Mouse (Mus musculus): Measurements from ENCODE around the gene Lag3. TPM values are rescaled to one million over a fixed set of nuclear protein-coding genes. Genes with fewer than 3 reads are reported as not detected.
A peak's percentile ranks its signal among the peaks of the same experiment; 100 is the strongest.

Gene Lag3
- polyA plus RNA-seq, 1 experiment from 2014 or later = 3.6 TPM

DNA sequence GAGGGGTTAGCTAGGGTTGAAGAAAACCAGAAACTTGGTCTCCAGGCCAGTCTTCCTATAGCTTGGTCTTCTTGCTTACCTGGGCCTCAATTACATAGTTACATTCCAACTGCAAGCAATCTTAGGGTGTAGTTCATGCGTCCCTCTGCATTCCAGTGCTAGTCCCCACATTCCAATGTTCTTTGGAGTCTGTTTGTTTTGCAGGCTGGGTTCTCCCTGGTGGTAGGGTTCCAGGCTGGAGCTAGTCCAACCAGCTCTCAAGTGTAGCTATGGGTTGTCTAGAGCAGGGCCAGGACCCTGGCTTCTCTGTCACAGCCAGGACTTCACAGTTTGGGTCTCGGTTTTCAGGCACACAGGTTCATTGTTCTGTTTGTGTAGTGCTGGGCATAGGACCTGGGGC is 26.0 kb upstream of the Lag3 start:
- H3K36me3 ChIP-seq (ENCODE audit: control insufficient read depth, insufficient read depth, low read length) = peaks cover 30% of the 10 kb centered on the region
- no peak for ATAC-seq

DNA sequence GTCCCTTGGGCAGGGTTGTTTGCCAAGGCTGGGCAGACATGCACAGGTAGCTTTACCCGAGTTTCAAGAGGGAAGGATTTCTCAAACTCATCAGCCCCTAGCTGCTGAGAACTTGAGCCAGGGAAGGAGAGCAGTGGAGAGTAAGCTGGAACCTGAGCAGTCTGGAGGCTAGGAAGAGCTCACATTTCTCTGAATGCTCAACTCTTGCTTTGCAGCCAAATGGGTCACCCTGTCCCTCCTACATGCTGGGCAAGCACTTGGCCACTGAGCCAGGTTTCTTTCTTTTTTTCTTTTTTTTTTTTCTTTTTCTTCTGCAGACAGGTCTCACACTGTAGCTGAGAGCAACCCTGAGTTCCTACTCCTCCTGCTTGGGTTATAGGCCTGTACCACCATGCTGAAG is 25.2 kb upstream of the Lag3 start:
- WGBS = 92% methylated on average over 1 of the region's 1 CpGs
- no peak overlapping the region for H3K27ac ChIP-seq (ENCODE audit: low read depth, low read length)
- H3K9me3 ChIP-seq (ENCODE audit: control insufficient read depth, low read length) = no peaks in the 10 kb centered on the region
- no peak overlapping the region for H3K9ac ChIP-seq (ENCODE audit: low read depth, low read length)
- ATAC-seq = no peak
- no peak overlapping the region for H3K4me3 ChIP-seq (ENCODE audit: low read length)
- peaks cover 14% of the 10 kb centered on the region for H3K4me1 ChIP-seq (ENCODE audit: control insufficient read depth, insufficient read depth, low read depth, low read length)
- H3K36me3 ChIP-seq (ENCODE audit: control insufficient read depth, insufficient read depth, low read length) = peaks cover 30% of the 10 kb centered on the region
- no peak overlapping the region for H3K4me2 ChIP-seq (ENCODE audit: low read length)
- no peaks in the 10 kb centered on the region for H3K27me3 ChIP-seq (replicated peaks; ENCODE audit: control insufficient read depth, insufficient read depth, low read length)

More for the DNA sequence above, 26.0 kb upstream of the Lag3 start:
- Histone ChIP-seq H3K4me3 (ENCODE audit: low read length) (no peak overlapping the region), H3K4me1 (ENCODE audit: control insufficient read depth, insufficient read depth, low read depth, low read length) (peaks cover 9% of the 10 kb centered on the region), H3K9ac (ENCODE audit: low read depth, low read length) (no peak overlapping the region), H3K9me3 (ENCODE audit: control insufficient read depth, low read length) (no peaks in the 10 kb centered on the region), H3K4me2 (ENCODE audit: low read length) (no peak overlapping the region), H3K27ac (ENCODE audit: low read depth, low read length) (no peak overlapping the region), H3K27me3 (replicated peaks; ENCODE audit: control insufficient read depth, insufficient read depth, low read length) (no peaks in the 10 kb centered on the region)
- 89% methylated on average over 2 of the region's 2 CpGs for whole genome bisulfite sequencing

DNA sequence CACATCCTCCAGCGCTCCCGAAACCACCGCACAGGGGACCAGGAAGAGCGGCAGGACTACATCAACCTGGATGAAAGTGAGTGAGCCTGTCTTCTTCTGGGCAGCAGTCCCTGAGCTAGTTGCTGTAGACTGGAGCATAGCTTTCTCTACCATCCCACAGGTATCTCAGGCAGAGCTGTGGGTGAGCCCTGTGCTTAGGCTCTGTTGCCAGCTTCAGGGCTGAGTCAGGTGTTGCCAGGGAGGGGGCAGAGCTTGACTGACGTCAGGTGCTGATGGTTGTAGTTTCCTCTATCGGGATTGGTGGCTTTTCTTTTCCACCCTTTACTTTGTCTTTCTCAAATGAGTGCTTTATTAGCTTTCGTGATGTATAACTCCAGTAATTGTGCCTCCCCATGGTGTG is 23.2 kb upstream of the Lag3 start:
- Histone ChIP-seq H3K27ac (ENCODE audit: low read depth, low read length) (no peak overlapping the region), H3K9me3 (ENCODE audit: control insufficient read depth, low read length) (no peaks in the 10 kb centered on the region), H3K4me1 (ENCODE audit: control insufficient read depth, insufficient read depth, low read depth, low read length) (peaks cover 18% of the 10 kb centered on the region), H3K27me3 (replicated peaks; ENCODE audit: control insufficient read depth, insufficient read depth, low read length) (no peaks in the 10 kb centered on the region), H3K4me2 (ENCODE audit: low read length) (no peak overlapping the region), H3K36me3 (ENCODE audit: control insufficient read depth, insufficient read depth, low read length) (peaks cover 30% of the 10 kb centered on the region), H3K9ac (ENCODE audit: low read depth, low read length) (no peak overlapping the region), H3K4me3 (ENCODE audit: low read length) (no peak overlapping the region)
- no peak for ATAC-seq
- 95% methylated on average over 7 of the region's 7 CpGs for WGBS

DNA sequence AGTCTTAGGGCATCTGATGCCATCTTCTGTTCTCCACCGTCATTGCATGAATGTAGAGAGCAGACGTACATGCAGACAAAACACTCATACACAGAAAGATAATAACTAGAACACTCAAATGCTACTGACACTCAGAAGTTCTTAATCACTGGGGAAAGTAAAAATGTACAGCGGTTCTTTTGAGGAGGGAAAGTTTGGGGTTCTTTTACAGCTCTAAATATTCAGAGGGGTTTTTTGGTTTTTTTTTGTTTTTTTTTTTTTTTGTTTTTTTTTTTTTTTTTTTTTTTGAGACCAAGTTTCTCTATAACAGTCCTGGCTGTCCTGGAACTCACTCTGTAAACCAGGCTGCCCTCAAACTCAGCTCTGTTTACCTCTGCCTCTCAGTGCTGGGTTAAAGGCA is 21.6 kb upstream of the Lag3 start:
- Histone ChIP-seq H3K4me1 (ENCODE audit: control insufficient read depth, insufficient read depth, low read depth, low read length) (peaks cover 18% of the 10 kb centered on the region), H3K9ac (ENCODE audit: low read depth, low read length) (no peak overlapping the region), H3K27ac (ENCODE audit: low read depth, low read length) (no peak overlapping the region), H3K36me3 (ENCODE audit: control insufficient read depth, insufficient read depth, low read length) (peaks cover 28% of the 10 kb centered on the region), H3K9me3 (ENCODE audit: control insufficient read depth, low read length) (no peaks in the 10 kb centered on the region), H3K4me3 (ENCODE audit: low read length) (no peak overlapping the region), H3K4me2 (ENCODE audit: low read length) (no peak overlapping the region; the same call in 1 of the 2 replicates), H3K27me3 (replicated peaks; ENCODE audit: control insufficient read depth, insufficient read depth, low read length) (no peaks in the 10 kb centered on the region)
- 91% methylated on average over 3 of the region's 3 CpGs for WGBS
- no peak for ATAC-seq

DNA sequence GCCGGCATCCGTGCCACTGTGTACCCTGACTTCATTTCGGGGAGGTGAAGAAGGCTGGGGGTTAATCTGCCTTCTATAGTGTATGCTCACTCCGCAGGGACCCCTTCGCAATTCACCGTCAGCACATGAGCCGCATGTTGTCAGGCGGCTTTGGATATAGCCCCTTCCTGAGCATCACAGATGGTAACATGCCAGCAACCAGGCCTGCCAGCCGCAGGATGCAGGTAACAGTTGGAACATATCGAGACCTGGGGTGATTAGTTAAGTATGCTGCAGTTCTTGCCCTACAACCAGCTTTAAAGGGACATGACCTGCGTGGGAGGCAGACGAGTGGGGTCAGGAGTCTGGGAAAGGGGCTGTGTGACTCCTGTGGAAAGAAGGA is 20.8 kb upstream of the Lag3 start:
- H3K27me3 ChIP-seq (replicated peaks; ENCODE audit: control insufficient read depth, insufficient read depth, low read length) = no peaks in the 10 kb centered on the region
- H3K9me3 ChIP-seq (ENCODE audit: control insufficient read depth, low read length) = no peaks in the 10 kb centered on the region
- H3K36me3 ChIP-seq (ENCODE audit: control insufficient read depth, insufficient read depth, low read length) = peaks cover 28% of the 10 kb centered on the region
- H3K4me1 ChIP-seq (ENCODE audit: control insufficient read depth, insufficient read depth, low read depth, low read length) = peaks cover 18% of the 10 kb centered on the region
- ATAC-seq = no peak
- peak overlapping the region; percentile 97 for H3K4me3 ChIP-seq (ENCODE audit: low read length)
- peak overlapping the region; percentile 98 for H3K27ac ChIP-seq (ENCODE audit: low read depth, low read length)
- WGBS = 43% methylated on average over 12 of the region's 12 CpGs
- peak overlapping the region; percentile 69 for H3K4me2 ChIP-seq (ENCODE audit: low read length)
- peak overlapping the region; percentile 99 for H3K9ac ChIP-seq (ENCODE audit: low read depth, low read length)

GRCm38 (mm10) chr6:124931525-124932313 is 20.2 kb upstream of the Lag3 start:
- H3K4me1 ChIP-seq (ENCODE audit: control insufficient read depth, insufficient read depth, low read depth, low read length) = peaks cover 18% of the 10 kb centered on the region
- H3K27ac ChIP-seq (ENCODE audit: low read depth, low read length) = peak overlapping the region; percentile 98
- no peaks in the 10 kb centered on the region for H3K9me3 ChIP-seq (ENCODE audit: control insufficient read depth, low read length)
- ATAC-seq = peak; percentile 55
- WGBS = under 1% methylated on average over 48 of the region's 48 CpGs
- peak overlapping the region; percentile 99 for H3K9ac ChIP-seq (ENCODE audit: low read depth, low read length)
- H3K27me3 ChIP-seq (replicated peaks; ENCODE audit: control insufficient read depth, insufficient read depth, low read length) = no peaks in the 10 kb centered on the region
- peaks cover 28% of the 10 kb centered on the region for H3K36me3 ChIP-seq (ENCODE audit: control insufficient read depth, insufficient read depth, low read length)
- peak overlapping the region; percentile 69 for H3K4me2 ChIP-seq (ENCODE audit: low read length)
- peak overlapping the region; percentile 97 for H3K4me3 ChIP-seq (ENCODE audit: low read length)

DNA sequence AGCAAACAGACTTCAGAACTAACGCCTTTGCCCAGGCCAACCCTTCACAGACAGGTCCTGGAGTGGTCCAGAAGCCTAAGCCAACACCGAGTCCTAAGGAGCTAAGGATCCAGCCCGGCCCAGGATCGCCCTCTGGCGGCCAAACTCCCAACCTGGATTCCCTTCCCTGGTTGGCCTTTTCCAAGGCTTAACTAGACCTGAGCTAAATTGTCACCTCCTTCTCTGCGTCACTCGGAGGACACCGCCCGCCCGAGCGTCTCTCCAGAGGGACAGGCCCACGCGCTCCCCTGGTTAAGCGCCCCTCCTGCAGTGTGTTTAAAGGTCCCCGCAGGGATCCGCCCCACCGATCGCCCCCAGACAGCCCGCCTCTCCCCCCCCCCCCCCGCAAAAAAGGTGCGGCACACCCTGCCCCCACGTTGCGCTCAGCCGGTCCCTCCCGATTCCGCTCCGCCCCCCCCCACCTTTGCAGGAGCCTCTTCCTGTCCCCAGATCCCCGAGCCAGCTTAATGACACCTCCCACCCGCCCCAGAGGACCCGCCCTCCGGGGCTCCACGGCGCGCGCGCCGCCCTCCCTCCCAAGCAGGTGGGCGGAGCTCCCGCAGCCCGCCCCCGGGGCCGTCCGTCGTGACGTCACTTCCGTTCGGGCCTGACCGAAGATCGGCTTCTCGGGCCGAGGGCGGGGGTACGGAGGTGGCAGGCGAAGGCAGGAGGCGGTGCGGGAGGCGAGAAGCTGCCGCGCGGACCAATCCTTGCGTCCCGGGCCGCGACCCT is 19.4 kb upstream of the Lag3 start, which contains the start of gene Mlf2:
Gene Mlf2 (plus strand): TSS at position 633 of the 771 bp plus-strand sequence.
- Histone ChIP-seq H3K9me3 (ENCODE audit: control insufficient read depth, low read length) (no peaks in the 10 kb centered on the region), H3K9ac (ENCODE audit: low read depth, low read length) (peak within 1 kb of the TSS; percentile 99), H3K27me3 (replicated peaks; ENCODE audit: control insufficient read depth, insufficient read depth, low read length) (no peaks in the 10 kb centered on the region), H3K27ac (ENCODE audit: low read depth, low read length) (peak within 1 kb of the TSS; percentile 98), H3K4me1 (ENCODE audit: control insufficient read depth, insufficient read depth, low read depth, low read length) (peaks cover 18% of the 10 kb centered on the region), H3K4me3 (ENCODE audit: low read length) (peak within 1 kb of the TSS; percentile 97), H3K36me3 (ENCODE audit: control insufficient read depth, insufficient read depth, low read length) (peaks cover 22% of the 10 kb centered on the region), H3K4me2 (ENCODE audit: low read length) (peak within 1 kb of the TSS; percentile 69)
- ATAC-seq = peak; percentile 96
- under 1% methylated on average over 53 of the region's 64 CpGs for WGBS

- H3K4me1 ChIP-seq (ENCODE audit: control insufficient read depth, insufficient read depth, low read depth, low read length) = peaks cover 18% of the 10 kb centered on the region
- no peak for ATAC-seq
- H3K9me3 ChIP-seq (ENCODE audit: control insufficient read depth, low read length) = no peaks in the 10 kb centered on the region
- H3K27ac ChIP-seq (ENCODE audit: low read depth, low read length) = peak overlapping the region; percentile 98
- no peaks in the 10 kb centered on the region for H3K27me3 ChIP-seq (replicated peaks; ENCODE audit: control insufficient read depth, insufficient read depth, low read length)
- peaks cover 16% of the 10 kb centered on the region for H3K36me3 ChIP-seq (ENCODE audit: control insufficient read depth, insufficient read depth, low read length)
- H3K4me3 ChIP-seq (ENCODE audit: low read length) = peak overlapping the region; percentile 97
- H3K4me2 ChIP-seq (ENCODE audit: low read length) = peak overlapping the region; percentile 53
- 37% methylated on average over 1 of the region's 1 CpGs for WGBS
- H3K9ac ChIP-seq (ENCODE audit: low read depth, low read length) = peak overlapping the region; percentile 99
Observed at GRCm38 (mm10) chr6:124930231-124930630, 18.7 kb upstream of the Lag3 start.

- no peak for ATAC-seq
- Histone ChIP-seq H3K27ac (ENCODE audit: low read depth, low read length) (no peak overlapping the region), H3K4me3 (ENCODE audit: low read length) (no peak overlapping the region), H3K36me3 (ENCODE audit: control insufficient read depth, insufficient read depth, low read length) (no peaks in the 10 kb centered on the region), H3K9ac (ENCODE audit: low read depth, low read length) (no peak overlapping the region), H3K9me3 (ENCODE audit: control insufficient read depth, low read length) (no peaks in the 10 kb centered on the region), H3K4me2 (ENCODE audit: low read length) (no peak overlapping the region), H3K4me1 (ENCODE audit: control insufficient read depth, insufficient read depth, low read depth, low read length) (peaks cover 5% of the 10 kb centered on the region), H3K27me3 (replicated peaks; ENCODE audit: control insufficient read depth, insufficient read depth, low read length) (no peaks in the 10 kb centered on the region)
- 48% methylated on average over 5 of the region's 5 CpGs for WGBS
Observed at GRCm38 (mm10) chr6:124925941-124926340, 14.4 kb upstream of the Lag3 start.
